Mouse (Mus musculus) small intestine, adult 2 months (tissue): ENCODE measurements around the gene Boll.

Source experiments
- CTCF ChIP-seq: fragments of 200-500 bp; IDR thresholded peaks from 2 replicates; pipeline ENCODE4 v1.5.1; 2012; ENCODE audit warnings: low read depth, mild to moderate bottlenecking, control low read depth, inconsistent platforms, low read length, moderate library complexity, mixed read lengths; ENCODE audit not compliant: insufficient replicate concordance, insufficient read length; ENCODE audit errors: extremely low read depth
- POLR2A ChIP-seq: fragments of 200-500 bp; IDR thresholded peaks from 2 replicates; pipeline ENCODE4 v1.6.1; 2012; ENCODE audit warnings: low read depth, mild to moderate bottlenecking, control low read depth, inconsistent platforms, low read length, moderate library complexity

GRCm38 (mm10) chr1:55362634-55363033 is 635 bp downstream of the Boll start:
- TF ChIP-seq CTCF, result no peak
- no peak for TF ChIP-seq POLR2A
